Mouse (Mus musculus): ENCODE results near the gene Zfp316.

DNA sequence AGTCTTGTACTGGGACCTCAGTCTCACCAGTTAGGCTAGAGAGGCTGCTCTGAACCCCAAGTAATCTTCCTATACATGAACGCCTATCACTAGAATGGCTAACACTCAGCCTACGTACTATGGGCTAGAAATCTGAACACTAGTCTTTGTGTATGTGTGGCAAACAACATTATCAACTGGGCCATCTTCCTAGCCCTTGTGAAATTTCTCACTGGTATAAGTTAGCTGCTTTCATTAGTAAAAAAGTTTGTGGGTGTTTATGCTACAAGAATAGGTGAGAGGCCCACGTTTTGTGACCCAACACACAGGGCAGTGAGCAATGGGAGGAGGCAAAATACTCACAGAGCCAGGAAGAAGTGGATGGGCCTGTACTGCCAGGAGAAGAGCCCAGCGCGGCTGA, 48.8 kb downstream of the Zfp316 start:
- no peak for TF ChIP-seq CTCF (conservative IDR thresholded peaks at IDR 0.05; ENCODE audit: insufficient read depth, insufficient read length, low read depth, low read length)
- no peak for TF ChIP-seq POLR2A (IDR thresholded peaks at IDR 0.05; ENCODE audit: low read depth, low read length)
